21 mouse cellular contexts compared by ENCODE assay signal in the genomic region with DNA sequence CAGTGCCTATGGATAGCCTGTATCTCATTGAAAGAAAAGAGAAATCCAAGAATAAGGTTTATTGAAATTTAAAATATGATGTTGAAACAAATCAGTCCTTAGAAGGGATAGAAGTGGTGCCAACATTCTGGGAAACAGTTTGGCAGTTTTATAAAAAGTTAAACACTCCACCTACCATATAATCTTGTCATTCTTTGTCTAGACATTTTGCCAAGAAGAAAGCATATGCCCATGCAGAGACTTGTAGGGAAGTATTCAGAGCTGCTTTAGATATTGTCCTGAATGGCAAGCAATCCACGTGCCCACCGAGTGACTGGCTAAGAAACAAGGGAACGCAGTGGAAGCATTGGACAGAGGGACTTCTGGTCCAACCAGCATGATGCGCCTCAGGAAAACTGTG. TPM values are rescaled to one million over a fixed set of nuclear protein-coding genes. Genes with fewer than 3 reads are reported as not detected.
A peak's percentile ranks its signal among the peaks of the same experiment; 100 is the strongest.
DNase-seq lines count a peak whose midpoint lies in the region; ATAC-seq lines count a peak whose summit lies in the region.
"Had no signal": no experiment of that assay in that cellular context is flagged by ENCODE, and none has a peak within 500 bp of the region (broad histone marks: within the 10 kb centered on the region; RNA-seq: fewer than 3 reads in every experiment).

No protein-coding gene starts in this region.

- DNase-seq in frontal cortex, postnatal 14 days (ENCODE audit: low spot score in 2 of 2): no peak
- peak; percentile 37 to 58 for DNase-seq in right cerebral cortex, postnatal 10 days (ENCODE audit: low spot score in 2 of 2)
- DNase-seq in right cerebral cortex, postnatal 14 days: no peak
- peak; percentile 18 for DNase-seq in right cerebral cortex, postnatal 25 days
- DNase-seq in adrenal gland, postnatal 4 days (ENCODE audit: low spot score in 2 of 2): no peak
- DNase-seq: adrenal gland, postnatal 10 days; adrenal gland, postnatal 36 days; B cell, adult 2 months; cerebellum, adult 11-12 months; cerebellum, adult 8-10 months; cerebellum, postnatal 10 days; cerebellum, postnatal 36 days; embryo, embryonic 11 days; gastrocnemius, postnatal 10 days; gastrocnemius, postnatal 36 days; heart, adult 11 months had no signal

- ATAC-seq in frontal cortex, adult (ENCODE audit: low TSS enrichment): peak; percentile 81
- ATAC-seq: forebrain, embryonic 15.5 days; Patski had no signal

RNA-seq across cellular contexts. Expression of a gene that starts 12.0 kb away (rescaled TPM):
- total RNA-seq in adrenal gland, postnatal 4 days (2021): 10 to 100 TPM in 1 of 2 experiments, 1 to 10 TPM in 1; 9.9 to 10.6 TPM
- total RNA-seq: CH12.LX; hematopoietic stem cell, adult 5-6 weeks had no signal

Comparison
In these comparisons a context has a peak if more than half of its experiments do, and no peak if none do; other contexts are left out.
1. DNase-seq: peak in right cerebral cortex, postnatal 10 days (2 of 2) and right cerebral cortex, postnatal 25 days (single experiment); none in frontal cortex, postnatal 14 days (0 of 2), right cerebral cortex, postnatal 14 days (single experiment) and adrenal gland, postnatal 4 days (0 of 2).